Mouse (Mus musculus): Measurements from ENCODE around the gene Exoc5. TPM values are rescaled to one million over a fixed set of nuclear protein-coding genes. Genes with fewer than 3 reads are reported as not detected.
"Not testable (repeated sequence)": the region's sequence is repeated elsewhere in the genome, so short reads cannot be mapped to it uniquely, and the experiment has no call there.

Gene Exoc5
- polyA plus RNA-seq (2011; ENCODE audit: insufficient read length, low read depth, missing spikeins): 99.4 and 103 TPM in 2 replicates

DNA sequence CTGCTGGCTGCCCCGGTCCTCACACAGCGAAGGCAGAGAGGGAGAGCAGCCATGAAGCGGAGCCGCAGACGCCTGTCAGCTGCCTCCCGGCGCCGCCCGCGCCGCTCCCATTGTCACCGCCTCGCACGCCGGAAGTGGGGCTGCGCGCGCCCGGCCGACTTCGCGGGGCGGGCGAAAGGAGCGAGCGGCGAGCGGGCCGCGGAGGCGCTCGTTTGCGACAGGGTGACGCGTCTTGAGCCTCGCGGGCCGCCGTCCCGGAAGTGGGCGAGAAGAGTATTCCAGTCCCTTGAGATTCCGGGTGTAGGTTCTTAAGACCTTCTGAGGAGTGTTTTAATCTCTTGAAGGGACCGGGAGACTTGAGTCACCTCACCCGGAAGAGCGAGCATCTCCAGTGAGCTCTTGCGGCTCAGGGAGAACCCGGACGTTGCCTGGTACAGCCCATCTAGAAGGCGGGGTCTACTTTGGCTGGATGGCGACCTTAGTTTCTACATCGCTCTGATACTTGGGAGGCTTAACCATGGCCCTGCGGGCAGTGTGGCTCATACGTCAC is at the start of gene Exoc5:
Gene Exoc5 (minus strand): TSS at position 380 of the 550 bp plus-strand sequence.
- H3K27ac ChIP-seq (ENCODE audit: insufficient read depth, low read length): peak within 1 kb of the TSS; percentile 89
- peak within 1 kb of the TSS; percentile 99 for H3K4me3 ChIP-seq (ENCODE audit: insufficient read depth, low read length)
- H3K4me1 ChIP-seq (ENCODE audit: control insufficient read depth, insufficient read depth, low read length): no peaks in the 10 kb centered on the region; the same call in 1 of the 2 replicates
- TF ChIP-seq POLR2A (IDR thresholded peaks at IDR 0.05; ENCODE audit: low read depth, low read length) (peak; percentile 89), CTCF (IDR thresholded peaks at IDR 0.05; ENCODE audit: borderline replicate concordance, insufficient read depth, low read length) (no peak)

DNA sequence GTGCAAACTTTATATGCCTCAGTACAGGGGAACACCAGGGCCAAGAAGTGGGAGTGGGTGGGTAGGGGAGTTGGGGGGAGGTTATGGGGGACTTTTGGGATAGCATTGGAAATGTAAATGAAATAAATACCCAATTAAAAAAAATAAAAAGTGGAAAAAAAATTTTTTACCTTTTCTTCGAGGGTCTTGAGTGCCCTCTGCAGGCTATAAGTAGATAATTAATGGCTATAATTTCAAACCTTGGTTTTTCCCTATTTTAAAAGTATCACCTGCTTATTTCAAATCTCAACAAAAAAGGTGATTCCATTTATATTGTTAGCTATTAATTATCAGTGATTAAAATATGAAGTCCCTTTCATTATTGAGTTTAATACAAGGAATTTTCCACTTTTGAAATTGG is 25.3 kb upstream of the Exoc5 start:
- H3K4me3 ChIP-seq (ENCODE audit: insufficient read depth, low read length); H3K4me1 ChIP-seq (ENCODE audit: control insufficient read depth, insufficient read depth, low read length); H3K27ac ChIP-seq (ENCODE audit: insufficient read depth, low read length): not testable (repeated sequence)

DNA sequence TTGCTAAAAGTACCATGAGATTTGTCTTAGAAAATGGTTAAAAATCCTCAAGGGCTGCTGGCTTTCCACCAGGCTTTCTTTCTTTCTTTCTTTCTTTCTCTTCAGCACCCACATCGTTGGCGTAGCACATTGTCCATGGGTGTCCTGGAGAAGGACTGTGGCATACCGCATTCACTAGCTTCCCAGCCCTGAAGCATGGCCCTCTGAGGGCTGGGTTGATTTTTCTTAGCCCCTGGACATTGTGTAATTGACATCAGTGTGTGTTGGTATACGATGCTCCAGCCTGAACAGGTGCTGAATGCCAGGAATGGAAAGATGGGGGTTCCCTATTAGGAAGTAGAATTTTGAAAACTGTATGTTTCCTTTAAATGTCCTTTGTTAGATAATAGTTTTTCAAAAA is 24.8 kb upstream of the Exoc5 start:
- Histone ChIP-seq H3K27ac (ENCODE audit: insufficient read depth, low read length) (no peak overlapping the region), H3K4me3 (ENCODE audit: insufficient read depth, low read length) (no peak overlapping the region), H3K4me1 (ENCODE audit: control insufficient read depth, insufficient read depth, low read length) (no peaks in the 10 kb centered on the region)
- TF ChIP-seq CTCF (IDR thresholded peaks at IDR 0.05; ENCODE audit: borderline replicate concordance, insufficient read depth, low read length) (no peak), POLR2A (IDR thresholded peaks at IDR 0.05; ENCODE audit: low read depth, low read length) (no peak)

DNA sequence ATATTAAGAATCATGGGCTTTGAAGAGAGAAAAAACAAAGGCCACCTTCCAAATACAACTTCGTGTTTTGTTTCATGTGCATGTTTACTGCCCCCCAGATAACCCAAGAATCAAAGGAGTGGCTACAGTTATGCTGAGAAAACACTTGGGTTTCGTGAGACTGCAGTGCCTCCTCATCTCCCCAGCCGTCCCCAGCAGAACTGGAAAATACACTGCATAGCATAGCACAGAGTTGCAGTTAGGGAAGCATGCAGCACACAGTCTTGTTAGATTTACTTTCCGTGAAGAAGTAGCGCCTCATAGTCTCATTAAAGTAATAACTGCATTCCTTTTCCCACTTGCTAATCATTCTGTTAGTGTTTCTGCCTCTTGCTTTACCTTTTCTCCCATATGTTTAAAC is 23.6 kb upstream of the Exoc5 start:
- Histone ChIP-seq H3K27ac (ENCODE audit: insufficient read depth, low read length) (no peak overlapping the region), H3K4me3 (ENCODE audit: insufficient read depth, low read length) (no peak overlapping the region), H3K4me1 (ENCODE audit: control insufficient read depth, insufficient read depth, low read length) (no peaks in the 10 kb centered on the region)
- no peak for TF ChIP-seq POLR2A (IDR thresholded peaks at IDR 0.05; ENCODE audit: low read depth, low read length)
- no peak for TF ChIP-seq CTCF (IDR thresholded peaks at IDR 0.05; ENCODE audit: borderline replicate concordance, insufficient read depth, low read length)

DNA sequence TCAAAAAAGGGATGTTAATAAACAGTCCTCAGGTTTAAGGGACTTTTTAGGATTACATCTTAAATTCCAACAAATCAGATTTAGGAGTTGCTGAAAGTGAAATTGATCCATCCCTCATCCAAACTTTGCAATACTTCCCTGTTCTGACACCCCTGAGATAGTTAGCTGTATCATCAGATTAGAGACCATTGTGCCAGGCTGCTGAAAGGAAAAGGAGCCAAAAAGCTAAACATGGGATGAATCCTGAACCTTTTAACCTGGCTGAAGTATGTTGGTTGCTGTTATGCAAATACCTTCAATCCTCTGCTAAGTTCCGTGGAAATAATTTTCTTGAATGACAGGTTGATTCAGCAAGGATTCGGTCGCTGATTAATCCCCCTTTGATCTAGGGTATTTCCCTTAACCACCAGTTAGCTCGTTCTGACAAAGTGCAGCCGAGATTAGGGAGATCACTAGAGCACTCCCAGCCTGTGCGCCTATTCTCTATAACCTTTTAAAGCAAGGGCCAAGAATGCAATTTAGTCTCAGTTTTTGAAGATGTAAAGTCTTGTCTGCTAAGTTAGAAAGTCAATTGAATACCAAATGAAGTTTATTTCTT is 23.1 kb upstream of the Exoc5 start:
- TF ChIP-seq POLR2A (IDR thresholded peaks at IDR 0.05; ENCODE audit: low read depth, low read length) (no peak), CTCF (IDR thresholded peaks at IDR 0.05; ENCODE audit: borderline replicate concordance, insufficient read depth, low read length) (no peak)
- Histone ChIP-seq H3K27ac (ENCODE audit: insufficient read depth, low read length) (no peak overlapping the region), H3K4me3 (ENCODE audit: insufficient read depth, low read length) (no peak overlapping the region), H3K4me1 (ENCODE audit: control insufficient read depth, insufficient read depth, low read length) (no peaks in the 10 kb centered on the region)

DNA sequence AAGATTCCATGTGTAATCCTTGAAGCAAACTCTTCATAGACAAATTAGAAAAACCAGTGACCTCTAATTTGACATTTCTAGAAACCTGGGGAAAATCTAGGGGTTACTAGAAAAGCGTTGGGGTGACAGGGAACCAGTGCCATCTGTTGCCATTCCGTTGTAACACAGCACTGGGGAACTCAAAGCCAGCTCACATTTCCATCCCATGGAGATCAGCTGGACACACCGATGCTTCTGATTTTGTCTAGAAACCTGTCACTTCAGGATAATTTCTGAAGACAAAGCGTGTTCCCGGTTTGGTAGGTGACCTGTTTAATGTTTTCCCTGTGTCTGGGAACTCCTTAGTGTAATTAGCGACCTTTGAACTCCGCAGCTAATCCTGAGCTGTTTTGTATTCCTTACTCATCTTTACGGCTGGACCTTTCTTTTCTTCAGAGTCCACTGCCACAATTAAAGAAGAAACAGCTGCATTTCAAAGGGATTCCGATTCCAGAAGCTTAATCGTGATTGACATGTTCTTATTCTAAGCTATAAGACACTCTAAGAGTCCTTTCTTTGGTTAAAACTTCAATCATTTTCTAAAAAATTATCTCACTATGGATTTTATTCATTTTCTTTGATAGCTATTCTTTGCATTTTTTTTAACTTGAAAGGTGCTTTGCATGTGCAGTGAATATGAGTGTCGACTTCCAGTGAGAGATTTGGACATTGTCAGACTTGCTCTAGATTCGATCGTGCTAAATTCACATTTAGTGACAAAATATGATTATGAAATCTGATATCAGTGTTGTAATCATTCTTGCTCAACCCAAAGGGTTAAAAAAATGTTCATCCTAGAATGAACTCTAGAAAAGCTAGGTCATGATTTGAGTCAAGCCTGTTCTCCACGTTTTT is 21.9 kb upstream of the Exoc5 start:
- Histone ChIP-seq H3K4me3 (ENCODE audit: insufficient read depth, low read length) (no peak overlapping the region), H3K4me1 (ENCODE audit: control insufficient read depth, insufficient read depth, low read length) (no peaks in the 10 kb centered on the region), H3K27ac (ENCODE audit: insufficient read depth, low read length) (no peak overlapping the region)
- TF ChIP-seq POLR2A (IDR thresholded peaks at IDR 0.05; ENCODE audit: low read depth, low read length) (no peak), CTCF (IDR thresholded peaks at IDR 0.05; ENCODE audit: borderline replicate concordance, insufficient read depth, low read length) (no peak)

DNA sequence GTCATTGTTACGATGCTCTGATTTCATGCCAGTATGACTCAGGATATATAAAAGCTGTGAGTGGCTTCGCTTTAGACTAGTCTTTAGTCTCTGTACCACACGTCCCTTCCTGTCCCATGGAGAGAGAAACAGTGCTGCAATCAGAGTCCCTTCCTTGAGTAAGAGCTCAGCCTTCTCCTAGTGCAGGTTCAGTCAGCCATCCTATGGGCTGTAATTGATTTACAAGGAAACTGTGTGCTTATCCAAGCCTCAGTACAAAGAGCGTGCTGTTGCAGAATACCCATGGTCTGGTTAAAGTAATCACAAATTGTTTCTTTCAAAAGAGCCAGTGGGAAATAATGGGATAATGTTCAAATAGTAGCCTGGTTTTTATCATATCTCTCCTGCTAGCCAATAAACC is 20.1 kb upstream of the Exoc5 start:
- no peak overlapping the region for H3K27ac ChIP-seq (ENCODE audit: insufficient read depth, low read length)
- H3K4me3 ChIP-seq (ENCODE audit: insufficient read depth, low read length): no peak overlapping the region
- no peak for TF ChIP-seq POLR2A (IDR thresholded peaks at IDR 0.05; ENCODE audit: low read depth, low read length)
- no peak for TF ChIP-seq CTCF (IDR thresholded peaks at IDR 0.05; ENCODE audit: borderline replicate concordance, insufficient read depth, low read length)
- no peaks in the 10 kb centered on the region for H3K4me1 ChIP-seq (ENCODE audit: control insufficient read depth, insufficient read depth, low read length)

DNA sequence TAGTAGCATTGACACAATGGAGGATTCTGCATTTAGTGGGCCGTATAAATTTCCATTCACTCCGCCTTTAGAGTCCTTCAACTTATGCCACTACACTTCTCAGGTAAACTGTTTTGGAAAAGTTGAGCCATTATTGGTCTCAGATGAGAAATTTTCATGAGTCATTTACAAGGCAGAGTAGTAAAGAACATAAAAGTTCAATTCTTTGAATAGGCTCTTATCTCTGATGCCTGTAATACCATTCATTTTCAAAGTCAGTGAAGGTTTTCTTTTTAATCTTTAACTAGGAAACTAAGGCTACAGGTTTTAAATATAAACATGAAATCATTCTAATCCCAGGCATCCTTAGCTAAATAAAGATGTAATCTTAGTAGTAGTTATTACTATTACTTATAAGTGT is 12.4 kb upstream of the Exoc5 start:
- Histone ChIP-seq H3K4me1 (ENCODE audit: control insufficient read depth, insufficient read depth, low read length) (peaks cover 2% of the 10 kb centered on the region; the same call in 1 of the 2 replicates), H3K4me3 (ENCODE audit: insufficient read depth, low read length) (no peak overlapping the region), H3K27ac (ENCODE audit: insufficient read depth, low read length) (no peak overlapping the region)
- TF ChIP-seq CTCF (IDR thresholded peaks at IDR 0.05; ENCODE audit: borderline replicate concordance, insufficient read depth, low read length) (no peak), POLR2A (IDR thresholded peaks at IDR 0.05; ENCODE audit: low read depth, low read length) (no peak)

DNA sequence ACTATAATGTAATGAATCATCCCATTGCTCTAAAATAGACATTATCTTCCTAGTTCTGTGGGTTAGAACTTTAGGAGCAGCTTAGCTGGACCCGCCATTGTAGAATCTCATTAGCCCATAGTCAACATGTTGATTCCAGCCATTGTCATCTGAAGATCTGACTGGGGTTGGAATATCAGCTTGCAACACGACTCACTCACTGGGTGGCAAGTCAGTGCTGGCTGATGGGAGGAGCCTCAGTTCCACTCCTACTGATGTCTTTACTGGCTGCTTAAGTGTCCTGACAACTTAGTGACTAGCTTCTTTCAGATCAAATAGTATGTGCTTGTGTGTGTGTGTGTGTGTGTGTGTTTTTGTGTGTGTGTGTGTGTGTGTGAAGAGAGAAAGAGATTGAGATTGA is 7.9 kb upstream of the Exoc5 start:
- H3K4me1 ChIP-seq (ENCODE audit: control insufficient read depth, insufficient read depth, low read length): peaks cover 7% of the 10 kb centered on the region; the same call in 1 of the 2 replicates
- no peak for TF ChIP-seq POLR2A (IDR thresholded peaks at IDR 0.05; ENCODE audit: low read depth, low read length)
- TF ChIP-seq CTCF (IDR thresholded peaks at IDR 0.05; ENCODE audit: borderline replicate concordance, insufficient read depth, low read length): no peak
- no peak overlapping the region for H3K4me3 ChIP-seq (ENCODE audit: insufficient read depth, low read length)
- peak overlapping the region; percentile 99 for H3K27ac ChIP-seq (ENCODE audit: insufficient read depth, low read length)

DNA sequence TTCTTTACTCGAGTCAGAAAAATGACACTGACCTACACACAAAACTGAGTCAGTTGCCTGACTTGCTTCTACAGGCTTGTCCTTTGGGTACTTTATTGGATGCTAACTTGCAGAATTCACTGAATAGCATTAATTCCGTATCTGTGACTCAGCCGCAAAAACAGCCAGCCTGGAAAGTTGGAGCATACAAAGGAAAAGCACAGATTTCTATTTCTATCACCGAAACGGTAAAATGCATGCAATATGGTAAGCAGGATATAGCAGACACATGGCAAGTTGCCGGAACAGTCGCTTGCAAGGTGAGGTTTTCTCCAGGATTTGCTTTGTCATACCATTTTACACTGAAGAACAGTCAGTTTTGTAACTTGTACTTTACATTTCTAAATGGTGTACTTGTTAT is 7.4 kb upstream of the Exoc5 start:
- no peak for TF ChIP-seq POLR2A (IDR thresholded peaks at IDR 0.05; ENCODE audit: low read depth, low read length)
- TF ChIP-seq CTCF (IDR thresholded peaks at IDR 0.05; ENCODE audit: borderline replicate concordance, insufficient read depth, low read length): no peak
- Histone ChIP-seq H3K27ac (ENCODE audit: insufficient read depth, low read length) (peak overlapping the region; percentile 99), H3K4me1 (ENCODE audit: control insufficient read depth, insufficient read depth, low read length) (peaks cover 7% of the 10 kb centered on the region; the same call in 1 of the 2 replicates), H3K4me3 (ENCODE audit: insufficient read depth, low read length) (no peak overlapping the region)
